Mouse (Mus musculus): ENCODE measurements around the gene A4galt.

DNA sequence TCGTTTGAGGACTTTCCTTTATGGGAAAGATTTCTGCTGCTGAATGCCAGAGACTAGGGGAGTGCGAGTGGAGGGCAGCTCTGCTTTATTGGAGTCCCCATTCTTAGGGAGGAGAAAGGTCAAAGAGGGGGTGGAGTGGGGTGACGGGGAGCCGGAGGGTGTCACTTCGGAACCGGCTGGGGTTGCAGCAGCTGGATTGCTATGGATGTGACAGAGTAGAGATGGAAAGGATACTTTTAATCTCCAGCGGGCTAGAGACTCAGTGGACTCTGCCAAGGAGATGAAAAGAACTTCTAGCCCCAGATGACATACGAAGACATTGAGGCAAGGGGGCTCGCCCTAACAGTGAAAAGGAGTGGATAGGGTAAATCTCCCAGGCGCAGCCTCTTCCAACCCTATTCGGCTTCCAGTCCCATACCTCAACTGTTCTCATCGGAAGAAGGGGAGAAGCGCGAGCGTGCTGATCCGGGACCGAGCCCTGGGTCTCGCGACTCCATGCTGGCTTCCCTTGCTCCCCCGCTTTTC, 861 bp downstream of the A4galt start:
- no peak for TF ChIP-seq EP300 (IDR thresholded peaks at IDR 0.05; ENCODE audit: low read depth)
- TF ChIP-seq CTCF (IDR thresholded peaks at IDR 0.05; ENCODE audit: low read depth): no peak

Data from liver, postnatal 0 days (tissue).